Comparison of ENCODE assay signal across 9 mouse cellular contexts in genomic region chr10:93278361-93278760, GRCm38 (mm10).
"Had no signal": no experiment of that assay in that cellular context is flagged by ENCODE, and none has a peak within 500 bp of the region (broad histone marks: within the 10 kb centered on the region; RNA-seq: fewer than 3 reads in every experiment).

No protein-coding gene starts in this region.

- DNase-seq: kidney, adult 8-10 months; left cerebral cortex, postnatal 4 days; lung, adult 2 months; lung, postnatal 10 days; lung, postnatal 4 days; midbrain, embryonic 14.5 days; right cerebral cortex, postnatal 4 days; spleen, adult 18-20 months; thymus, postnatal 36 days had no signal
